Mouse (Mus musculus): ENCODE data around the gene Hgf. TPM values are rescaled to one million over a fixed set of nuclear protein-coding genes. Genes with fewer than 3 reads are reported as not detected.

Hgf gene
- polyA plus RNA-seq (2014; fragmentation: Nextera tagmentation; extraction: Ambion mirVana): 4.3 and 4.5 TPM in 2 replicates

DNA sequence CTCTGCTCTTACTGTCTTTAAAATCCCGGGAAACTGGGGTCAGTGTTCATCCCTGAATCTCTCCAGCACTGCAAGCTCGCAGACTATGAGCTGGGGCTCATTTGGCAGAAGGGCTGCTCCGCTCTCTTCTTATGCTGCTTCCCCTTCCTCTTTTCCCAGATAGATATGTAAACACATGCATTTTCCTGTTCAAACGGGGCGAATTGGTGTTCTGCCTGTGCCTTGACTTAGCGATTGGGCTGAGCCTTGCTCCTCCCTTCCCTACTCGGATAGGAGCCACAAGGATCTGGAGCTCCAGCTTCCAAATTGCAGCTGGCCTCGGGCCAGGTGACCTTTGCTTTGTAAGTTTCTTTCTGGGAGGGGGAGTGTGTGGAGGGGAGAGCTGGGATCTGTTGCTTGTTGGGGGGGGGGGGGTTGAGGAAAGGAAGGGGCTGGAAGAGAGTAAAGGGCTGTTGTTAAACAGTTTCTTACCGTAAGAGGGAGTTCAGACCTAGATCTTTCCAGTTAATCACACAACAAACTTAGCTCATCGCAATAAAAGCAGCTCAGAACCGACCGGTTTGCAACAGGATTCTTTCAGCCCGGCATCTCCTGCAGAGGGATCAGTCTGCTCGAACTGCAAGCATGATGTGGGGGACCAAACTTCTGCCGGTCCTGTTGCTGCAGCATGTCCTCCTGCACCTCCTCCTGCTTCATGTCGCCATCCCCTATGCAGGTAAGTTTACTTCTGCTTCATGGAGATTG is at the start of gene Hgf:
Hgf (plus strand) TSS at position 192 of the 744 bp plus-strand sequence.
- Histone ChIP-seq H3K4me1 (ENCODE audit: control insufficient read depth, insufficient read depth, low read length) (no peaks in the 10 kb centered on the region), H3K9me3 (ENCODE audit: control insufficient read depth, low read depth, low read length) (no peaks in the 10 kb centered on the region), H3K27ac (ENCODE audit: low read length) (peak within 1 kb of the TSS; percentile 0; the same call in 1 of the 2 replicates), H3K4me2 (replicated peaks; ENCODE audit: low read depth, low read length) (peak within 1 kb of the TSS; percentile 50), H3K9ac (replicated peaks; ENCODE audit: low read depth, low read length) (no peak within 1 kb of the TSS; the same call in 1 of the 2 replicates), H3K27me3 (ENCODE audit: control insufficient read depth, insufficient read depth, low read length) (no peaks in the 10 kb centered on the region), H3K36me3 (ENCODE audit: control insufficient read depth, insufficient read depth, low read length) (no peaks in the 10 kb centered on the region), H3K4me3 (ENCODE audit: low read depth, low read length) (peak within 1 kb of the TSS; percentile 22)
- WGBS: 3% methylated on average over 16 of the region's 16 CpGs
- peak; percentile 84 for ATAC-seq (ENCODE audit: insufficient number of reproducible peaks, insufficient read depth, low FRiP score, low read depth)

DNA sequence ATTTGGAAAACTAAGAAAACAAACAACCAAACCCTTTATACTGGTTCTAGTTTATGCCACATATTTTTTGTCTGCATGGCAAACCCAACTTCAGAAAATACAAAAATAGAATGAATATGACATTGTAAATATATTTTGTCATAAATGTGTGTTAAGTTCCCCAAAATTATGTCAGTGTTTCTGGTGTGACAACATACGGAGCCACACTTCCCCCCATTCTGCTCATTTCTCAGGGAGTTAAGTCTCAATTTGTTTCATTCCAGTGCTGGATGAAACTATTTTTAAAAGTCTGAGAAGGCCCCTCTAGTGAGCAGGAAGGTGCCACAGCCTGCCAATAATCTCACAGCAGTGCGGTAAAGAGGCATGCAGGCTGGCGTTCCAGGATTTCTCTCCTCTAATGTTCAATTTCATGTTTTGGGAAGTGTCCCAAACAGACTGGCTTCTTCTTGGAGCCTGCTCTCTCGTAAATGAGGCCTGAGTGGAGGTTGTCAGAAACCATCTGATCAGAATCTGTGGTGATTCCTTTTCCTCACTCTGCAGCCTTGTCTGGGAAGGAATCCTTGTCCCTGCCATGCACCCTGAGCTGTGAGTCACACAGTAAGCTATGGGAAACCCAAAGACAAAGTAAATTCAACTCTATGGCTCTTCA is 46.5 kb upstream of the Hgf start:
- no peaks in the 10 kb centered on the region for H3K9me3 ChIP-seq (ENCODE audit: control insufficient read depth, low read depth, low read length)
- H3K36me3 ChIP-seq (ENCODE audit: control insufficient read depth, insufficient read depth, low read length): no peaks in the 10 kb centered on the region
- no peak overlapping the region for H3K9ac ChIP-seq (replicated peaks; ENCODE audit: low read depth, low read length)
- no peak for ATAC-seq (ENCODE audit: insufficient number of reproducible peaks, insufficient read depth, low FRiP score, low read depth)
- no peak overlapping the region for H3K4me3 ChIP-seq (ENCODE audit: low read depth, low read length)
- no peaks in the 10 kb centered on the region for H3K4me1 ChIP-seq (ENCODE audit: control insufficient read depth, insufficient read depth, low read length)
- no peak overlapping the region for H3K27ac ChIP-seq (ENCODE audit: low read length)
- H3K27me3 ChIP-seq (ENCODE audit: control insufficient read depth, insufficient read depth, low read length): no peaks in the 10 kb centered on the region
- 78% methylated on average over 4 of the region's 4 CpGs for WGBS
- no peak overlapping the region for H3K4me2 ChIP-seq (replicated peaks; ENCODE audit: low read depth, low read length)

DNA sequence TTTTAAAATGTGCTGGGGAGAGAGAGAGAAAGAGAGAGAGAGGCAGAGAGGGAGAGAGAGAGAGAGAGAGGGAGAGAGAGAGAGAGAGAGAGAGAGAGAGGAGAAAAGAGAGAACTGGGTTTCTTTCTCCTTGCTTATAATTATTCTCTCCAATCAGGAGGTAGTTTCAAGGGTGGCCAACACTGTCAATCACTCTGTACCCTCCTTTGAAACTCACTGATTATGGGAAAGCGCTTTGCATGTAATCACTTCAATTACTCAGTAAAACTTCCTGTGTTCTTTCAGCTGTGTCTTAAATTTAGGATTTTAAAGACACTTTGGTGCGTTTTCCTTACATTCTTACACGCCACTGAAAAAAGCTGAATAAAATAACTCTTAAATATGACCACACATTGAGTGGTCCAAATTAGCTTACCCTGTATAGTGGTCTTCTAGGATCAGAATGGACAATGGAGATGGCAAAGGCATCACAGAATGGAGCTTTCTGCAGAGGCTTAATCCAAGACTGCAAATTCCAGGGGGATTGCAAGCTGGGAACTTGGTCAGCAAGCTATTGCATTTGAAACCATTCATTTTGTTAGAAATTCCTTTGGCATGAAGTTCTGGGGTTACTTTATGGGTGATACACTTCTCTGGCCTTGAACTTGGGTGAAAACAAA is 21.5 kb upstream of the Hgf start:
- Histone ChIP-seq H3K4me1 (ENCODE audit: control insufficient read depth, insufficient read depth, low read length) (no peaks in the 10 kb centered on the region), H3K27me3 (ENCODE audit: control insufficient read depth, insufficient read depth, low read length) (no peaks in the 10 kb centered on the region), H3K9ac (replicated peaks; ENCODE audit: low read depth, low read length) (no peak overlapping the region), H3K4me2 (replicated peaks; ENCODE audit: low read depth, low read length) (no peak overlapping the region), H3K27ac (ENCODE audit: low read length) (no peak overlapping the region), H3K9me3 (ENCODE audit: control insufficient read depth, low read depth, low read length) (no peaks in the 10 kb centered on the region), H3K36me3 (ENCODE audit: control insufficient read depth, insufficient read depth, low read length) (no peaks in the 10 kb centered on the region), H3K4me3 (ENCODE audit: low read depth, low read length) (no peak overlapping the region)
- 93% methylated on average over 3 of the region's 3 CpGs for WGBS
- ATAC-seq (ENCODE audit: insufficient number of reproducible peaks, insufficient read depth, low FRiP score, low read depth): no peak

GRCm38 (mm10) chr5:16538067-16538466 is 15.2 kb upstream of the Hgf start:
- no peak for ATAC-seq (ENCODE audit: insufficient number of reproducible peaks, insufficient read depth, low FRiP score, low read depth)
- H3K4me3 ChIP-seq (ENCODE audit: low read depth, low read length): no peak overlapping the region
- no peaks in the 10 kb centered on the region for H3K4me1 ChIP-seq (ENCODE audit: control insufficient read depth, insufficient read depth, low read length)
- no peak overlapping the region for H3K9ac ChIP-seq (replicated peaks; ENCODE audit: low read depth, low read length)
- no peaks in the 10 kb centered on the region for H3K9me3 ChIP-seq (ENCODE audit: control insufficient read depth, low read depth, low read length)
- H3K4me2 ChIP-seq (replicated peaks; ENCODE audit: low read depth, low read length): no peak overlapping the region
- H3K36me3 ChIP-seq (ENCODE audit: control insufficient read depth, insufficient read depth, low read length): no peaks in the 10 kb centered on the region
- no peaks in the 10 kb centered on the region for H3K27me3 ChIP-seq (ENCODE audit: control insufficient read depth, insufficient read depth, low read length)
- no peak overlapping the region for H3K27ac ChIP-seq (ENCODE audit: low read length)
- 32% methylated on average over 2 of the region's 2 CpGs for WGBS

DNA sequence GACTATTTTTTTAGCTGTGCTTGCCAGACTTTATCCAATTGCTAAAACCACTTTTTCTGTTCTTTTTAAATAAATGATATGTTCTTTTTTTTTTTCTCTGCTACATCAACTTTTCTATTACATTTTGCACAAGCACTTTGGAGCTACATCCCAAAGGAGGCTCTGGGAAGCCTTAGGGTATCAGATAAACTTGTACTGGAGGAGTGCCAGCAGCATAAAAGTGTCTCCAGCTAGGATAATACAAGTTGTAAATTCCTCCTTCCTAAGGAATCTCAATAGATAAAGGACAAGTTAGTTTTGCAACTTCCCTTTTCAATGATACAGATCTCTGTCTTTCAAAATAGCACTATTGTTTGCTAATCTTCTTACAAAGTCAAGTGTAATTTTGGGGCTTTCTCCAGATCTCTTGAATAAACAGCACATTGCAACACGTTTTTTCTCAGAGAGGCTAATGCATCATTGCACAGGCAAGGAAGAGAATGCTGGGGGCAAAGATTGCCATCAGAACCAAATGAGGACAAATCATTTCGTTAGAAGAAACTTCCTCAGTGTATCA is 11.7 kb upstream of the Hgf start:
- ATAC-seq (ENCODE audit: insufficient number of reproducible peaks, insufficient read depth, low FRiP score, low read depth): no peak
- no peaks in the 10 kb centered on the region for H3K27me3 ChIP-seq (ENCODE audit: control insufficient read depth, insufficient read depth, low read length)
- no peak overlapping the region for H3K4me2 ChIP-seq (replicated peaks; ENCODE audit: low read depth, low read length)
- H3K36me3 ChIP-seq (ENCODE audit: control insufficient read depth, insufficient read depth, low read length): no peaks in the 10 kb centered on the region
- no peaks in the 10 kb centered on the region for H3K4me1 ChIP-seq (ENCODE audit: control insufficient read depth, insufficient read depth, low read length)
- no peak overlapping the region for H3K27ac ChIP-seq (ENCODE audit: low read length)
- H3K9me3 ChIP-seq (ENCODE audit: control insufficient read depth, low read depth, low read length): no peaks in the 10 kb centered on the region
- H3K9ac ChIP-seq (replicated peaks; ENCODE audit: low read depth, low read length): no peak overlapping the region
- H3K4me3 ChIP-seq (ENCODE audit: low read depth, low read length): no peak overlapping the region
- WGBS: 31% methylated on average over 2 of the region's 2 CpGs

DNA sequence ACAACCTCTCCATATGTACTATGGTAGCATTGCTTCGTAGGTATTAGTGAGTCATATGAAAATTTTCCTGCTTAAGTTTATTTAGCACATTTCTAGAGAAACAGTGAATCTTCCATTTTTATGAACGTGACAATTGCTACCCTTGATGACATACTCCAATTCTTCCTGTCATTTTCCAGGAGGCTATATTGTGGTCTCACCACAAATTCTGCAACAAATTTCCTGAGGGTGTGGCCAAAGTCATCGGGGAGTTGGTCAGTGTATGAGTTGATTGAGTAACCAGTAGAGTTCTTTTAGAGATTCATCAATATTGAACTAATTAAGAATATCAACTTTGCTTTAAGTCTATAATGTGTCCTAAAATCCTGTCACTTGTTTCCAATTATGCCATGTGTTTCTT is 5.8 kb upstream of the Hgf start:
- no peak overlapping the region for H3K27ac ChIP-seq (ENCODE audit: low read length)
- H3K4me1 ChIP-seq (ENCODE audit: control insufficient read depth, insufficient read depth, low read length): no peaks in the 10 kb centered on the region
- no peaks in the 10 kb centered on the region for H3K27me3 ChIP-seq (ENCODE audit: control insufficient read depth, insufficient read depth, low read length)
- no peak overlapping the region for H3K4me3 ChIP-seq (ENCODE audit: low read depth, low read length)
- no peaks in the 10 kb centered on the region for H3K36me3 ChIP-seq (ENCODE audit: control insufficient read depth, insufficient read depth, low read length)
- H3K4me2 ChIP-seq (replicated peaks; ENCODE audit: low read depth, low read length): no peak overlapping the region
- no peak overlapping the region for H3K9ac ChIP-seq (replicated peaks; ENCODE audit: low read depth, low read length)
- ATAC-seq (ENCODE audit: insufficient number of reproducible peaks, insufficient read depth, low FRiP score, low read depth): no peak
- WGBS: 91% methylated on average over 3 of the region's 3 CpGs
- no peaks in the 10 kb centered on the region for H3K9me3 ChIP-seq (ENCODE audit: control insufficient read depth, low read depth, low read length)

DNA sequence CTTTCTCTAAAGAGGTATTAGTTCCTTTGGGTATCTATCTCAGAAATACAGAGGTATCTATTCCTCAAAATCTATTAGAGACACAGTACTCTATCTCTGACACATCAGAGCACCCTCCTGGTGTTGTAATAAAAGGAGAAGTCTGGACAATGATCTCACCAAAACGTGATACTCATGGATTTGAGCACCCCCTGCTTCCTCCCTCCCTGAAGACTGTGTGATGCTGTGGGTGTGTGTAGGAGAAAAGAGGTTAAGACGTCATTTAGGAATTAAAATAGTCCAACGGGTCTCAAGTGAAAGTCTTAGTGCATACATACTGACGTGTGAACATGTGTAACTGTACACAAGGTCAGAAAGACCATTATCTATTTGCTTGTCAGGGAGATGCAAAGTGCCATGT is 648 bp upstream of the Hgf start:
- H3K4me1 ChIP-seq (ENCODE audit: control insufficient read depth, insufficient read depth, low read length): no peaks in the 10 kb centered on the region
- no peaks in the 10 kb centered on the region for H3K27me3 ChIP-seq (ENCODE audit: control insufficient read depth, insufficient read depth, low read length)
- ATAC-seq (ENCODE audit: insufficient number of reproducible peaks, insufficient read depth, low FRiP score, low read depth): no peak
- H3K4me2 ChIP-seq (replicated peaks; ENCODE audit: low read depth, low read length): no peak overlapping the region; the same call in 1 of the 2 replicates
- H3K27ac ChIP-seq (ENCODE audit: low read length): no peak overlapping the region; the same call in 1 of the 2 replicates
- H3K9ac ChIP-seq (replicated peaks; ENCODE audit: low read depth, low read length): no peak overlapping the region
- no peaks in the 10 kb centered on the region for H3K36me3 ChIP-seq (ENCODE audit: control insufficient read depth, insufficient read depth, low read length)
- no peaks in the 10 kb centered on the region for H3K9me3 ChIP-seq (ENCODE audit: control insufficient read depth, low read depth, low read length)
- 57% methylated on average over 4 of the region's 4 CpGs for WGBS
- H3K4me3 ChIP-seq (ENCODE audit: low read depth, low read length): no peak overlapping the region

DNA sequence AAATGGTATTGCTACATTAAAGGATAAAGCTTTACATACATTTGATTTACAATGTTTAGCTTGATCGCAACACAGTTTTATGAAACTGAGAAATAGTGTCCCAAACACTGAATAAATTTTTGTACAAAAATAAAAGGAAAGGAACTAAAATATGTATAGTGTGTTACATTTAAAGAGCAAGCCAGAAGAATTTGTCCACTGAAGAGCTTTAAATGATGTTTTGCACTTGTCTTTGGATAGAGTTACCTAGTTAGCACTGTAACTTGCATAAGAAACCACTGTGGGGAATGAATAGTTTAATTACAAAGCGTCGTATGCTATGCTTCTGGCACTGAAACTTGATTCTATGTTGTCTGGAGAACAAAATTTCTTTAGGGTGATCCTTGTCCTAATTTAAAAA is 7.0 kb downstream of the Hgf start:
- no peaks in the 10 kb centered on the region for H3K36me3 ChIP-seq (ENCODE audit: control insufficient read depth, insufficient read depth, low read length)
- H3K4me2 ChIP-seq (replicated peaks; ENCODE audit: low read depth, low read length): no peak overlapping the region
- H3K4me1 ChIP-seq (ENCODE audit: control insufficient read depth, insufficient read depth, low read length): no peaks in the 10 kb centered on the region
- no peaks in the 10 kb centered on the region for H3K27me3 ChIP-seq (ENCODE audit: control insufficient read depth, insufficient read depth, low read length)
- H3K27ac ChIP-seq (ENCODE audit: low read length): no peak overlapping the region
- H3K9ac ChIP-seq (replicated peaks; ENCODE audit: low read depth, low read length): no peak overlapping the region
- 88% methylated on average over 3 of the region's 3 CpGs for WGBS
- no peak for ATAC-seq (ENCODE audit: insufficient number of reproducible peaks, insufficient read depth, low FRiP score, low read depth)
- no peaks in the 10 kb centered on the region for H3K9me3 ChIP-seq (ENCODE audit: control insufficient read depth, low read depth, low read length)
- no peak overlapping the region for H3K4me3 ChIP-seq (ENCODE audit: low read depth, low read length)

Measured in stomach, embryonic 14.5 days (tissue).